Mouse (Mus musculus) cerebellum, postnatal 4 days (tissue): ENCODE data around the gene Cyp2j9.
"Not testable (repeated sequence)": the region's sequence is repeated elsewhere in the genome, so short reads cannot be mapped to it uniquely, and the experiment has no call there.

Experiments used
- DNase-seq, 2 experiments: peaks; one replicate each; pipeline ENCODE4 v3.0.0; 2022; ENCODE audit warnings: low spot score in 2 of 2, mixed read lengths in 1 of 2

Cyp2j9 gene

GRCm38 (mm10) chr4:96590911-96591790 lies at the start of gene Cyp2j9:
Gene Cyp2j9, minus strand, starts transcription at chr4:96591578.
- peak in 1 of 2 experiments; percentile 23 for DNase-seq

DNA sequence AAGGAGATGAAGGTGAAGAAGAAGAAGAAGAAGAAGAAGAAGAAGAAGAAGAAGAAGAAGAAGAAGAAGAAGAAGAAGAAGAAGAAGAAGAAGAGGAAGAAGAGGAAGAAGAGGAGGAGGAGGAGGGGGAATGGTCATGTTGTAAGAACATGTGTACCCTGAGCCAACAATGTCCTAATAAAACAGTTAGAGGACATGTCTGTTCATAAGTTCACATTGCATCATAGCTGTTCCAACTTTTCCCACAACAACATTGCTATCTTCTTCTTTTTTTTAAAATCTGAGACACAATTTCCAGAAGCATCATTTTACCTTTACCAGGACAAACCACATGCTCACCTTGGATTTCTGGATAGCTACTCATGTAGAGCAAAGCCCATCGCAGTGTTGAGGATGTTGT lies 44.1 kb upstream of the Cyp2j9 start:
- DNase-seq: no peak

GRCm38 (mm10) chr4:96622474-96622873 lies 31.1 kb upstream of the Cyp2j9 start:
- no peak for DNase-seq

DNA sequence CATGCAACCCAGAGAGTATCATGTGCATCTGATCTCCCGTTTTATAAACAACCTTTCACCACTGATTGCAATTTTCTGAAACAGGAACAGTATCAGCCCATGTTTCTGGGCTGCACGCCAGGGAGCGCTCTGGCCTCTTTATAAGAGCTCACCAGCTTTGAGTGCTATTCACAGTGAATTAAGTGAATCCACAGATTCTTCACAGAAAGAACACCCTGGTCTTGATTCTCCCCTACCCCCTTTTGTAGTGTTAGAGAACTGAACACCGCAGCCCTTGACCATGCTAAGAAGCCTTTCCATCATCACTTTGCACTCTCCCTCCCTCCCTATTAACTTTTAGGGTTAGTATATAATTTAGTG lies 393 bp upstream of the Cyp2j9 start:
- DNase-seq: peak in 1 of 2 experiments; percentile 43

- DNase-seq: no peak
Measured at GRCm38 (mm10) chr4:96581425-96582088, 9.8 kb downstream of the Cyp2j9 start.

DNA sequence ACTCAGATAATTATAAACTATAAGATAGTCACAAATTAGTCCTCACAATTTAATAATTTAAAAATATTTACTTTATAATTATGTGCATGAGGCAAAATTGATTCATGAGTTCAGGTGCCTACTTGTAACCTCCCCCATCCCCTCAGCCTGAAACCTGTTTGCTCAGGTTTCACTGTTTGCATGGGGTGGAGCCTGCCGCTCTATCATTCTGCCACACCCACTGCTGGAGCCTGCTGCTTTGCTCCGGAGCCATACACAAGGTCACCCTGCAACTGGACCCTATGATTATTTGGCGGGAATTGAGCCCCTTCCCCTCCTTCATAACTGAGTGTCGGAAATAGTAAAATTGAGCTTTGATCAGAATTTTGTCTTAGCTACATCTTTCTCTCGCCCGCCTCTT lies 11.0 kb downstream of the Cyp2j9 start:
- DNase-seq: not testable (repeated sequence)

- DNase-seq: no peak
Measured at GRCm38 (mm10) chr4:96569442-96569841, 21.9 kb downstream of the Cyp2j9 start.

DNA sequence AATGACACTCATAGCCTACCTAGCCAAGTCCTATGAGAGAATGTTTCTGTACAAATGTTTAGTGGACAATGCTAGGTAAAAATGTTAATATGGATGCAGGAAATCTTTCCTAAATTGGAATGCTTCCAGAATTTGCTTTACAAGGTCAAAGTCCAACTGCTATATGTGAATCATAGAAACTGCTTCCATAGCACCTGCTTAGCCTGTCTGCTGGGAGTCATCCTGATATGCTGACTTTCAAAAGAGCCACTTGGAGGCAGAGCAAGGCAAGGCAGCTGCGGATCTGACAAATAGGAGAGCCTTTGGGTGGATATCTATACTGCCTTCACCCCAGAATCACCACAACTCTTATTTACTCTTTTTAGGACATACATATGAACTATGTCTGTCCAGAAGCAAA lies 23.4 kb downstream of the Cyp2j9 start:
- no peak for DNase-seq

DNA sequence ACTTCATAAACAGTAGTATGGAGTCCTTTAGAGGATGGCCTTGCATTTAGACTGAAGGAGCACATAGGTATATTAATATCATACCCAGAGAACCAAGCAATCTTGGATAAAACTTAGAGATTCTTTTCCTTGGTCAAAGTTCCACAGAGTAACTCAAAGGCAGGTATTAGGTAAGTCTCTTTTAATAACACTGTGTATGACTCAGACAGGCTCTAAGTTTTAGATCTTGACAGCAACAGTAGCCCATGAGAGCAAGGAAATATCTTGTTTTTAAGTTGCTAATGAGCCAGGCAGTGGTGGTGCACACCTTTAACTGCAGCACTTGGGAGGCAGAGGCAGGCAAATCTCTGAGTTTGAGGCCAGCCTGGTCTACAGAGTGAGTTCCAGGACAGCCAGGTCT lies 25.6 kb downstream of the Cyp2j9 start:
- no peak for DNase-seq

GRCm38 (mm10) chr4:96560464-96560863 lies 30.9 kb downstream of the Cyp2j9 start:
- DNase-seq: no peak

GRCm38 (mm10) chr4:96559781-96560180 lies 31.6 kb downstream of the Cyp2j9 start:
- DNase-seq: no peak

- peak; percentile 17 to 21 for DNase-seq
Measured at GRCm38 (mm10) chr4:96553133-96553819, 38.1 kb downstream of the Cyp2j9 start, which contains the start of gene Cyp2j6. Gene Cyp2j6, minus strand, starts transcription at chr4:96553661.

GRCm38 (mm10) chr4:96551619-96552018 lies 39.8 kb downstream of the Cyp2j9 start:
- no peak for DNase-seq

GRCm38 (mm10) chr4:96545976-96546375 lies 45.4 kb downstream of the Cyp2j9 start:
- DNase-seq: no peak

DNA sequence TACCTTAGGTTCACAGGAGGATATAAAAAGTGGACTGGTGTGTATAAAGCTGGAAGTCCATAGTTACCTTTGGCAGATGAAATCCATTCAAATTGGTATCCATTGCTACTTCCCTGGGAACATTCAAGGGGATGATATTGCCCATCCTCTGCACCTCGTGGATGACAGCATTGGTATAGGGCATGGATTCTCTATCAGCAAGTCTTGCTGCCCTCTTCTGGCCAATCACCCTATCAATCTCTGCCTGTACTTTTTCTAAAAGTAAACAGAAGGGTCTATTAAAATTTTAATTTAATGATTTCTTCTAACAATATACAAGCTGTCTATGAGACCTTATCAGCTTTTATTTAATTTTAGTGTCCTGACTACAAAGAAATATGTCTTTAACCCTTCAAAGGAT lies 65.6 kb downstream of the Cyp2j9 start:
- no peak for DNase-seq

DNA sequence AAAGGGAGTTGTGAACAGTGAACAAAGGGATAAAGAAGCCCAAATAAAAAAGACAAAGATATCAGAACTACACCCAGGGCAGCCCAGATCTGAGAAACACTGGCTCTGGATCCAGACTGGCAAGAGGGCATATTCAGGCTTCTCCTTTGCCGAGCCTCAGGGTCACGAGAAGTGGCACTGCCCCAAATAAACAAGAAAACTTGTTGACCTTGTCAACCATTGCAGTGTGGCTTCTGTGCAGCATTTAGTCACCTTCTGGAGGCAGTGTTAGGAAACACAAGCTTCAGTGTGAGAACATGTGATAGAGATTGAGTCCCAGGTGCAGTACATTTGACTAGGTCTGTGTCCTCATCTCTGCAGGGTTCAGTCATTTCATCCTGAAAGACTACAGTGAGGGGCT lies 69.1 kb downstream of the Cyp2j9 start:
- no peak for DNase-seq
